Mouse (Mus musculus): ENCODE data around the gene Rbm19.
"Not testable (repeated sequence)": the region's sequence is repeated elsewhere in the genome, so short reads cannot be mapped to it uniquely, and the experiment has no call there.

The Rbm19 gene

DNA sequence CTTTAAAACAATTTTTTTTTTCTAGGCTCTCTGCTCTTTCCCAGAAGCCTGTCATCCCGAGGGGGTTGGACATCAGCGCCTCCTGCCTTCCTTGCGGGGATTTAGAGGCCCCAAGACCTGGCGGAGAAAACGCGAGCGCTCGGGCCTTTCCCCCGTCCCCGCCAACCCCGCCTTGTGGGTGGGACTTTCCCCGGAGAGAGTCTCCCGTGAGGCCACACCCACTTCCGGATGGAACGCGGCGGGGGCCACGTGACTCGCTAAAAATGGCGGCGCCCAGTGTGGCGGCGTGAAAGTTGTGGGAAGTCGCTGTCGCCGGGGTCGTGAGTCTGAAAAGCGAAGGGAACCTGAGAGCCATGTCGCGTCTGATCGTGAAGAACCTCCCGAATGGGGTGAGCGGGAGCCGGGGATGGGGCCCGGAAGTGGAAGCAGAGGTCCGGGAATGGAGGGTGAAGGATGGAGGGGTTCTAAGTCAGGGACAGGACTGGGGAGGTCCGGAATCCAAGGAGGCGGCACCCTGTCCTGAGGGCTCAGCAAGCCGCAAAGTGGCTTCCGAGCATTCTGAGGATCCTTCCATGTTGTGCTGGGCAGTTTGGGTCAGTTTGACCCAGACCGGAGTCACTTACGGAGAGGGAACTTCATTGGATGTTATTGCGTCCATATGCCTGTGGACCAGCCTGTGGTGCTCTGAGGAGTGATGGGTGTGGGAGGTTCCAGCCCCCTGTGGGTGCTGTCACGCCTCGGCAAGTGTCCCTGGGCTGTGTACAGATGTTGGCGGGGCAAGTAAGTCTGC is at the start of gene Rbm19:
TSS of gene Rbm19 (plus strand) at position 205 of the 790 bp plus-strand sequence.
- peak; percentile 93 for DNase-seq (ENCODE audit: low read depth, low spot score)

DNA sequence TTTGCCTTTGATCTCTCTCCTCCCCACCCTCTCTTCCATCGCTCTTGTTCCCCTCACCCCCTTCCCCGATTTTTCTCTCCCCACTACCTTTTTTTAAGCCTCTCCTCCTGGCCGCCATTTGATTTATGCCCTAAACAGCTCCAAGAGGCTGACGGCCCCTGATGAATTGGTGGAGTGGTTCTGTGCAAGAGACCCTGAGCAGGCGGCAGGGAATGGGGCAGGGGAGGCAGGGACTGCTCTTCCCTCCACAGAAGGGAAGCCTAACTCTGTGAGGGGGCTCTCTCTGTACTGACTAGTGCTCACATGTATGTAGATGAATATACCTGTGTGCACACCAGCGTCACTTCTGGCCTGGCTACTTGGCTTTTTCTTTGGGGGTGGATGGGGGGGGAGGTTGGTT is 49.0 kb upstream of the Rbm19 start:
- peak; percentile 65 for DNase-seq (ENCODE audit: low read depth, low spot score)

DNA sequence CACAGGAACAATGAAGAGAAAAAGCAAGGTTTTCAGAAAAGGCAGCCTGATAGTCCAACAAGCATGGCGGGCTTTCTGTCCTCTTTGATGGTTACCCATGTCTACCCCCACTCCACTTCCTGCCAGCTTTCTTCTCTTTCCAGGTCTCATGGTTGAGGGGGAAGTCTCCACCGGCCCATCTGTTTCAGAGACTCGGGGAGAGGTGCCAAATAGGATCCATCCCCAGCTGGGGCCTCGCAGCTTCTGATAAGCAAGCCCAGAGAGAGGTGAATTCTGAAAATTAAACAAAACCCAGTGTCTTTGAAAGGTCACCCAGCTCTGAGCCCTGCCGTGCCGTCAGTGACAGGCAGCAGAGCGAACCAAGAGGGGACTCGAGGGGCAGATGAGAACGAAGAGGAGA is 42.2 kb upstream of the Rbm19 start:
- no peak for DNase-seq (ENCODE audit: low read depth, low spot score)

DNA sequence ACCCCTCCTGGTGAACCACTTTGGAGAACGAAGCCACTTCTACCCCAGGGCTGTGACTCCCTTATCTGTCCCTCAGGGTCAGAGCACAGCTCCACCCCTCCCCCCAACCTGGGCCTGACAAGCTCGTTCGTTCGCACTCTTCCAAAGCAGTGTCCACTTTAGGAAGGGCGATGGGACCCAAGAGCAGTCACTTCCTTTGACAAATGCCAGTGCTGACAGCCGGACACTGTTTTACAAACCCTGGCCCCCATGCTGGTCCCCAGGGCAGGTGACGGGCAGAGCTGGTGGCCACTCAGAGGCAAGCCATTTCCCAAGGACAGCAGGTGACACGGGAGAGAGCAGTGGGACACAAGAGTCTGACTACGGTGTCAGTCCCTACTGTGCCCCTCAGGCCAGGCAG is 36.2 kb upstream of the Rbm19 start:
- DNase-seq (ENCODE audit: low read depth, low spot score): no peak

DNA sequence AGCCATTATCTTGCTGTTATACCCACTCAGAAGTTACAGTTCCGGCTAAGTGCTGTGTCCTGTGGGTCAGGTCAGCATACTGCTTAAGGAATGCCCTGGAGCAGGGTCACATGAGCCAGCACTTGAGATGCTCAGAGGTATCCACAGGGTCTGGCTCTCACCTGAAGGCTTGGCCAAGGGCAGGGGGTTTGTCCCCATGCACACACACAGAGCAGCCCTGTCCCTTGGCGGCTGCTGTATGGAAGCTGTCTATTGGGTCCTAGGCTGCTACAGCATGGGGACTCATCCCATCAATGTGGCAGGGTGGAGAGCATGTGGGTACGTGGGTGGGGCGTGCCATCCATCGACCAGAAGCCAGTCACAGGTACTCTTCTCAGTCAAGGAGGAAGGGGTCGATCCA is 35.8 kb upstream of the Rbm19 start:
- DNase-seq (ENCODE audit: low read depth, low spot score): no peak

DNA sequence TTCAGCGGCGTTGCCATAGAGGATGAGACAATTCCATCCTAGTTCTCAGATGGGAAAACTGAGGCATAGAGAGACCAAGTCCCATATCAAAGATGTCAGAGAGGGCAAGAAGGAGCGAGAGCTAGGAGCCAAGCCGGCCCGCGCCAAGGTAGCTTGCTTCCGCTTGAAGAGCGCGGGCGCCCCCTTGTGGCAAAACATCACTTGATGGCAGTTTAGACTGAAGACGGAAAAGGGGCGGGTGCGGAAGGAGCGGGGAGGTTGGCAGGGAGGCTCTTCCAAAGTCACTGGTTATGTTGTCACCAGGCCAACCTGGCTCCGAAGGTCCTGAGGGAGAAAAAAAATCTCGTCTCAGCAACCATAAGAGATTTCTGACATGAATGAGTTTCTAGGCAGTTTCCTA is 27.7 kb upstream of the Rbm19 start:
- peak; percentile 93 for DNase-seq (ENCODE audit: low read depth, low spot score)

DNA sequence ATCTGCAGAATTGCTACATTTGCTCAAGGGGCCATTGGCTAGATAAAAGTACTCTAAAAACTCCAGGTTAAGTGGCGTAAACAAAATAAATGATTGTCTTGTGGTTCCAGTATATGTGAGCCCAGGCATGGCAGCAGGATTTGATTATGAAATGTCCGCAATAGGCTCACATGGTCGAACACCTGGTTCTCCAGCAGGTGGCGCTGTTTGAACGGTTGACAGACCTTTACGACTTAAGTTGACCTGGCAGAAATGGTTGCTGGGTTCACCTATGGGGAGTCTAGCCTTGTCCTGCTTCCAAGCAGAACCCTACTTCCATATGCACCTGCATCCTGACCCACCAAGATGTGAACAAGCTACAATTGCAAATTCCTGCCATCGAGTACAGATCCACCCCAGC is 21.7 kb upstream of the Rbm19 start:
- peak; percentile 71 for DNase-seq (ENCODE audit: low read depth, low spot score)

DNA sequence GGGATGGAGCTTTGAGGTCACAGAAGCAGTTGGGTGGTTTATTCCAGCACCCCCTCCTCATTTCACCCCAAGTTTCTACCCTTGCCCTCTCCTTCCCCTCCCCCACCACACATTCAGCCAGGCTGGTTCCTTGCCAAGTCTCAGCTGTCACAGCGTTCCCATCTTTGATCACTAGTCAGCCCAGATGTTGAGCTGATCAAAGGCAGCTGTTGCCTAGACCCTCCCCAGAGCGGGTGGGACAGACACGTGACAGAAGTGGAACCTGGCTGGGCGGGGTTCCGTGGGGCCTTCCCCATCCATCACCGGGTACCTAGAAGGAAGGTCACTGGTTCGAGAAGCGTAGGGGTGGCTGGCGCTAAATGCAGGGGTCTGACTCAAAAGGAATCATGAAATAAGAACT is 19.2 kb upstream of the Rbm19 start:
- peak; percentile 34 for DNase-seq (ENCODE audit: low read depth, low spot score)

DNA sequence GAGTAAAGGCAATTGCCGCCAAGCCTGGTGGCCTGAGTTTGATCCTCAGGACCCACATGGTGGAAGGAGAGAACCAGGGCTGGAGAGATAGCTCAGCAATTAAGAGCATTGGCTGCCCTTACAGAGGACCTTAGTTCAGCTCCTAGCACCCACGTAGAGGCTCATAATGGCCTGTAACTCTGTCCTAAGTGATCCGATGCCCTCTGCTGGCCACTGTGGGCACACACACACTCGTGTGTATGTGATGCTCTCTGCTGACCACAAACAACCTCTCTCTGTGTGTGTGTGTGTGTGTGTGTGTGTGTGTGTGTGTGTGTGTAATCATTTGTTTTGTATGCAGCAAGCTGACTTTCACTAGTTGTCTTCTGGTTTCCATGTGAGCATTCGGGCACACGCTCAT is 15.5 kb upstream of the Rbm19 start:
- no peak for DNase-seq (ENCODE audit: low read depth, low spot score)

DNA sequence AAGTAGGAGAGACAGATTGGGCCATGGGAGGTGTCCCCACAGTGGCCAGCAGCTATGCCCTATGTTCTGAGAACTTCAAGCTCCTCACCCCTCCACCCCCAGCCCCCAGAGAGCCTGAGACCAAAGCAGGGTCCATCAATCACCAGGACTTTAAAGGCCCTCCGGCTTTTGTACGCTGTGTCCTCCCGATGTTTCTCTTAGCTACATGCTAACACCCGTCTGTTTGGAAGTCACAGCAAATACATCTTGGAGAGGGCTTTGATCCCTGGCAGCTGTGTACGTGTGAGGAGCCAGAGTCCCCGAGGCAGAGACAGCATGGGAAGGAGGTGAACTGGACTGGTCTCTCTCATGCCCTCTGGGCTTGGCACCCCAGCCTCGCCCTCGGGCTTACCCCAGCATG is 14.2 kb upstream of the Rbm19 start:
- no peak for DNase-seq (ENCODE audit: low read depth, low spot score)

DNA sequence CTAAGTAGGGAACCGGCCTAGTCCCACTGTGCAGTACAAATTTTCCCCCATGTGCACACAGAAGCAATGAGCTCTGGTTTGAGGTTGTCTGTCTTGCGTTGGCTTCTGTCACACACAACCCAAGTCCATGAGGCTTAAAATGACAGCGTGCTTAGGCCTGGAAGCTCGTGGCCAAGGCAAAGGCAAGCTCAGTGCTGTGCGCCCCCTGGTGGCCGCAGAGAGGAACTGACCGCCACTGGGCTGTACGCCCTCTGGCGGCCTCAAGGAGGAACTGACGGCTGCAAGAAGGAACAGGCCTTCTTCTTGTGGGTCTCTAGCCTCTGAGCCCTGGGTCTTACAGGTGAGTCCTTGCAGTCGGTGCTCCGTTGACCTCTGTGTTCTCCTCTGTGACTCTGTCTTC is 13.5 kb upstream of the Rbm19 start:
- DNase-seq (ENCODE audit: low read depth, low spot score): peak; percentile 87

DNA sequence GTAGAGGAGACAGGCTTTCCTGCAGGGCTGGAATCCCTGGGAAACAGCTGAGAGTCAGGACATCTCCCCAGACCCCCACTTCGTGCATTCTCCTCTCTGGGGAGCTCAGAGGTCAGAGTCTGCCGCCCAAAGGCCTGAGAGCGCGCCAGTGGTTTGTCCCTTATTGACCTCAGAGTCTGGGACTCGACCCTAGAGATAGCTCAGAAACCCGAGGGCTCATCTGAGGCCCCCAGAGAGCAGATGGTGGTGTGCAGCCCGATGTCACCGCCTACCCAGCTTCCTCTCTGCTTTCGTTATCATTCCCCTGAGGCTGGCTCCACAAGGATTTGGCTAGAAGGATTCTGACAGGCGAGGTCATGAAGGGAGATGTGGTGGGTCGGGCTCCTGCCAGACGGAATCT is 12.8 kb upstream of the Rbm19 start:
- DNase-seq (ENCODE audit: low read depth, low spot score): no peak

DNA sequence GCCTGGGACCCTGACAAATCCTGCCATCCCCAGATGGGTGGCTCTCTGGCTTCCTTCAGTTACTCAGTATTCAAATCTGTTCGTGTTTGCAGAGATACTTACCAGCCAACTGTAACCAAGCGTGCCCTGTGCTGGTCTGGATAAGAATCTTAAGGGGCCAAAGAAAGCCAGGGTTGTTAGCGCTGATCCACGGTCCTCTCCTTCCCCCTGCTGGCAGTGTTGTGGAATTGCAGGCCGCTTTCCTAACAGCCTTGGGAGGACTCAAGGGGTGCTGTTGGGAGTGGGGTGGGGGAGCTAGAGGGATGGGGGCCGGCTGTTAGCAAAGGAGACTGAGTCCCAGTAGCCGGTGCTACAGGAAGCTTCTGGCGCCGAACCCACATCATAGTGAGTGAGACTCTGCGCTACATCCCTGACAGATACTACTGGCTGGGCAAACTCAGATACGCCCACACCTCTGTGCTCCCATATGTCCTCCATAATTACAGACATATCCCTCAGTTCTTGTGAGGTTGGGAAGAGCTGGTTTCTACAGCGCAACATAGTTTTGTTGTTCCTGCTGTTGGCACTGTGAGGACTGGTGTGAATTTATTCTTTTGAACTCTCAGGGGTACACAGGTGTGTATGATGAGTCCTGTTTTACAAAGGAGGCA is 9.7 kb upstream of the Rbm19 start:
- DNase-seq (ENCODE audit: low read depth, low spot score): peak; percentile 62

DNA sequence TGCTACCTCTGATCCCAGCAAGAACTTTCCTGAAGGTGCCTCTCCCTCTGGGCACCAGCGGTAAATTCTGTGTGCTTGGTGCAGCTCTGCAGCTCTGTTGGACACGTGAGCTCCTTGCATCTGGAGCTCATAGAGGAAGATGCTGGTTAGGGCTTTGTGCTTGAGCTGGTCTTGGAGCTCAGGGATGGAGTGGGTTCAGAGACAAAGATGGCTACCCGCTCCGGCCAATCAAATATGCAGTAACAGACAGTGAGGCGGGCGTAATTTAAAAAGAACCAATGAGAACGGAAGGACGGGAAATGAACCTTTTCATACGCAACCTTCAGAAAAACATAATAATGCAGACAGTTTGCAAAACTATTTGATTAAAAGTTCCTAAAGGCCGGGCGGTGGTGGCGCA is 1.9 kb upstream of the Rbm19 start:
- no peak for DNase-seq (ENCODE audit: low read depth, low spot score)

DNA sequence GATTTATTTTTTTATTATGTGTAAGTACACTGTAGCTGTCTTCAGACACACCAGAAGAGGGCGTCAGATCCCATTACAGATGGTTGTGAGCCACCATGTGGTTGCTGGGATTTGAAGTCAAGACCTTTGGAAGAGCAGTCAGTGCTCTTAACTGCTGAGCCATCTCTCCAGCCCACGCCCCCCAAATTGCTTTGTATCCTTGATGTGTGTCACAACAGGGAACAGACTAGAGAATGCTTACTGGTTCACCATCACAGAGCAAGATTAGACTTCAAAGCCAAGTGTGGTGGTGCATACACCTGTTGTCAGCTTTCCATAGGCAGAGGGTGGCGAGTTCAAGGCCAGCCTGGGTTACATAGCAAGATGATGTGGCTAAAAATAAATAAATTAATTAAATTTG is 896 bp downstream of the Rbm19 start:
- not testable (repeated sequence) for DNase-seq (ENCODE audit: low read depth, low spot score)

DNA sequence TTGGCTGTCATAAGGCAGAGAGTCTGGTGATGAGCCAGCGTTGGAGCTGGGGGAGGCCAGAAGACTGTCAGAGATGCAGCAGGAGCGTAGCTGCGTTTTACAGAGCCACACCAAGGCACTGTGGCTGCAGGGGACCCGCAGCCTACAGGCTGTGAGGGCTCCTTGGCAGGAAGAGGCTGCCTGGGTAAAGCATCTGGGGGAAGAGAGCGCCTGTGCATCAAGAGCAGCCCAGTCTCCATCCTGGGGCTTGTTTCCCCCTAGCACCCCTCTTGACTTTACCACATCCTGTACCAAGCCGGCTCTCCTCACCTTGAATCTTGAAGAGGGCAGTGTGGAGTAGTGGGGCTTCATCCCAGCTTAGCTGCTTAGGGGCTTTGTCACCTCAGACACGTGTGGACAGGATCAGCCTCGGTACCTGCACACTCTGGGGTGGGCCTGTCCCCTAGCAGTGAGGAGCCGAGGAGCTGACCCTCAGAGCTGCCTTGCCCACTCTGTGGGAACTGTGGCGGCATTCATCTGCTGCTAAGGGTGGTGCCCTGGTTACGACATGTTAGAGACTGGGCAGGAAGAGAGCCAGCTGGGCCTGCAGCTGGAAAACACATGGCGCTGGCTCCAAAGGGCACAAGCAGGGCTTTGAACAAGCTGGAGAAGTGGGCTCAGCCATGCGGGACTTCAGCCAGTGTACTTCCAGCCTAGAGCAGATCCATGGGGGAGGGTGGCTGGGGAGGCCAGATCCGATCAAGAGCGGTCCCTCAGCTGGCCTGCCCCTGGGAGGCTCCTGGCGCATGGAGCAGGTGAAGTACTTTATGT is 8.8 kb downstream of the Rbm19 start:
- DNase-seq (ENCODE audit: low read depth, low spot score): no peak

DNA sequence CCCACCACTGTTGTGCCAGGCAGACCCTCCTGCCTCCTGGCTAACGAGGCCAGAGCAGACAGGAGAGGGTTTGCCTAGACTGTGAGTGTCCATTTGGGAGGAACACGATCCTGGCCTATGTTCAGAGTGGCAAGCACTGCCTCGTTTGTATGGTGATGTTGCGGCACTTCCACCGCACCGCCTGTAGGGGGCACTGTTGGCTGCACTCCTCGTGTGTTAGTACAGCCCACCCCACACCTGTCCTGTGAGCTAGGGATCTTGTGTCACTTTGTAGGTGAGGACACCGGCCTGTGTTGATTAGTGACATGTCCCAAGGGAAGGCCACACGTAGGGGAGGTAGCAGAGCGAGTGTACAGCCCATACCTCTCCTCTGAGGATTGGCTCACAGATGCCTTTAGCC is 11.4 kb downstream of the Rbm19 start:
- no peak for DNase-seq (ENCODE audit: low read depth, low spot score)

DNA sequence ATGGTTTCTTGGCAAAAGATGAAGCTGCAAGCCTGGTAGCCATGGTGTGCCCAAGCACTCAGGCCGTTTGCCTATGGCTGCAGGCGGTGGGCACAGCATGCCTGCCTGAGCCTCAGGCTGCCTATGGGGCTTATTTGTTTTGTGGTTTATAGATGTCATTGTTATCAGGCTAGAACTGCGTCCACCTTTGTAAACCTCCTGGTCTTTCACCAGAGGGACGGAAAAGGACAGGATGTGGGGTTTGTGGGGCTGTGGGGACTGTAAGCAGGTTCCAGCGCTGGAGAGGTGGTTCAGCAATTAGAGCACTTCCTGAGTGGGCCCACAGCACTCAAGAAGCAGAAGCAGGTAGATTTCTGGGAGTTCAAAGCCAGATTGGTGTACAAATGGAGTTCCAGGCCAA is 12.2 kb downstream of the Rbm19 start:
- no peak for DNase-seq (ENCODE audit: low read depth, low spot score)

DNA sequence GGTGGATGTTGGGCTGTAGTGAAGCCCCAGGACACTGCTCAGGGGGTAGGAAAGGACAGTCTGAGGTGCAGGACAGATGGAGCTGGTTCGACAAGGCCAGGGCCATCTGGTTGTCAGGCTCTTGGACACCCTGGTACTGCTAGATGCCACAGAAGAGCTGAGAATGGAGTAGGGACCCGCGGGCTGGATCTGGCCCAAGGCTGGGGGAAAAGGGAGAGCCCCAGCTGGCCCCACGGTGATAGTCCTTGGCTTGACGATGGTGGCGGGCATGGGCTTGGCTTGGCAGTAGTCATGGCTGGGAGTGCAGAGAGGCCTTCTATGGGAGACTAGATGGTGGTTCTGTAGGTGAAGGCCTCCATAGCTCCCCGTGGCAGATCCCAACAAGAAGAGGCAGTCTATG is 12.8 kb downstream of the Rbm19 start:
- no peak for DNase-seq (ENCODE audit: low read depth, low spot score)

DNA sequence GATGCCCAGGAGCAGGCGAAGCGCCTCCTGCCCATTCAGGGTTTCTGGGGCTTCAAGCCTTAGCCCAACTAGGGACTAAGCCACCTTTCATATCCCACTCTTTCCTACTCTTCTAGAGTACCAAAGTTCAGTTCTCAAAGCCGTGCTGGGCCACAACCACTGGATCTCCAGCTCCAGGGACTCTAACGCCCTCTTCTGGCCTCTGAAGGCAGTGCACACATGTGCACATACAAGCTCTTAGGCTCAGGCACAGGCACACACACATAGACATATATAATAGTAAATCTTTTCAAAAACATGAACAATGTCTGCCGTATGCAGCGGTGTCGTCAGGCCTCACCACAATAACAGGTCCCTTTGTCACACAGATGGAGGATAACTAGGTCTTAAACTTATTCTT is 13.5 kb downstream of the Rbm19 start:
- DNase-seq (ENCODE audit: low read depth, low spot score): no peak

DNA sequence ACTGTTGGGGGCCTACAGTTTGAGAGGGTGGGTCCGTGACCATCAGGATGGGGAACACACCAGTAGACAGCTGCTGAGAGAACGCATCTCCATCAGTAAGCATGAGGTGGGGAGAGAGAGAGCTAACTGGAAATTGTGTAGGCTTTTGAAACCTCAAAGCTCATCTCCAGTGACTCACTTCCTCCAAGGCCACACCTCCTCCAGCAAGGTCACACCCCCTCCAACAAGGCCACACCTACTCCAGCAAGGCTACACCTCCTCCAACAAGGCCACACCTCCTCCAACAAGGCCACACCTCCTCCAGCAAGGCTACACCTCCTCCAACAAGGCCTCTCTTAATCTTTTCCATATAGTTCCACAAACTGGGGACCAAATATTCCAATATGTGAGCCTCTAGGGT is 13.9 kb downstream of the Rbm19 start:
- no peak for DNase-seq (ENCODE audit: low read depth, low spot score)

DNA sequence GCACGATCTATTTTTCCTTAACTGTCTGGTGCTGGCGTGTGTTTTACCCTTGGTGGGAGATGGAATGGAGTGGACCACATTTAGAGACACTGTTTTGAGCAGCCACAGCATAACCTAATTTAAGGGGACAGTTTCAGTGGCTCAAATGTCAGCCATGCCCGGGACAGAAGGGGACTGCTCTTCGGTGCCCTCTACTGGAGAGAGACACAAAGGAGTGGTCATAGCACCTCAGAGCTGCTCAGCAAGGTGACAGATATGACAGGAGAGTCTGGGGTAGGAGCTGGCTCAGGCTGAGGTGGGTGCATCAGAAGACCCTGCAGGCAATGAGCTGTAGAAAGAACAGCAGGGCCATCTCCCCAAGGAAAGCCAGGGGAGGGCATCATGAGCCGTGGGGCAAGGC is 15.3 kb downstream of the Rbm19 start:
- peak; percentile 58 for DNase-seq (ENCODE audit: low read depth, low spot score)

DNA sequence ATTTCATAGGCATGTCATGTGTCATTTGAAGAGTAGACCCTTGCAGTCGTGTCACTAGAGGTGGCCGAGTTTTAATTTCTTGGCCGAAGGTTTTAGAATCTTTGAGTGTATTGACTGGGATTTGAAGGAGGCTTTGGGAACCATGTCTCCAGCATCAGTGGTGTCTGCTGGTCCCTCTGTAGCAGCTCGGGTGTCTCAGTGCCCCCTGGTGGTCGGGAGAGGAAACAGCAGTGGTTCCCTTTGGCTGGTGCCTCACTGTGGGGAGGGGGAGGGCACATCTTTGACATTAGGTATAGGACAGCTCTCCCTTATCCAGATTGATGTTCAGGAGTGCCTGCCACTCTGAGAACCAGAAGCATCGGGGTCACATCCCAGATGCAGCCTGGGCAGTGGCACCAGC is 17.7 kb downstream of the Rbm19 start:
- DNase-seq (ENCODE audit: low read depth, low spot score): peak; percentile 62
